Mouse (Mus musculus) stomach, postnatal 0 days (tissue): ENCODE measurements at regions not wholly inside any gene's neighbourhood (a gene's known extent, or its start where the extent isn't known, plus 50 kb on each side); places are given as distances from the start of the nearest gene placed in this dataset.

Source experiments
- CTCF ChIP-seq: IDR thresholded peaks from 2 replicates; pipeline ENCODE4 v1.5.1; 2016; ENCODE audit warnings: antibody characterized with exemption, low read depth, mild to moderate bottlenecking, moderate library complexity
- EP300 ChIP-seq: optimal IDR thresholded peaks from 2 replicates; pipeline ENCODE3; 2016; ENCODE audit warnings: antibody characterized with exemption

GRCm38 (mm10) chr15:64618471-64618870, 199.0 kb upstream of the Gm21798 start:
- TF ChIP-seq CTCF (no peak), EP300 (no peak)
